Mouse (Mus musculus): Measurements from ENCODE around the gene Gm49776. TPM values are rescaled to one million over a fixed set of nuclear protein-coding genes. Genes with fewer than 3 reads are reported as not detected.

Gm49776 gene
- total RNA-seq, 2 experiments from 2014 or later = not detected

GRCm38 (mm10) chr16:18231451-18231850 is 26.7 kb downstream of the Gm49776 start:
- no peak for DNase-seq
- Histone ChIP-seq H3K27ac (peak overlapping the region; percentile 85), H3K4me3 (no peak overlapping the region)
- no peak for TF ChIP-seq CTCF (IDR thresholded peaks at IDR 0.05)
- intact Hi-C loops (cut with DNase I) = loop anchor here (10.0 kb wide), 1 partner anchor 317 kb away; the partner anchor contains the start of genes Ess2 and Gsc2

DNA sequence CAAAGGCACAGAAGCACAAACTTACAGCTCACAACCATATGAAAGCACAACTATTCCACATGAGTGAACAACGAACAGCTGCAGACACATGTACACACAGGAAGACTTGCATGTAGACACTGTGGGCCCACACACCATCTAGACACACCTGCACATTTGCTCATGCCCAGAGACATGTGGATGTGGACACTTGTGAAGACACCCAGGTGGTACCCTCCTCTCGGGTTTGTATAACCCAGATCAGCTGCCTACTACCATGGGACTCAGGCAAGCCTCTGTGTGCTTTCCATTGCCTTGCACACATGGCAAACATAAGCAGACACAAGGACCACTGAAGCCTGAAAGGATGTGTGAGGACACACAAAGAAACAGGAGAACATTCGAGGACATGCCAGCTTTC is 27.1 kb downstream of the Gm49776 start:
- H3K27ac ChIP-seq = peak overlapping the region; percentile 85
- no peak for DNase-seq
- intact Hi-C loops (cut with DNase I) = loop anchor here (10.0 kb wide), 1 partner anchor 316 kb away; the partner anchor contains the start of genes Ess2 and Gsc2
- H3K4me3 ChIP-seq = no peak overlapping the region; the same call in 1 of the 2 replicates
- no peak for TF ChIP-seq CTCF (IDR thresholded peaks at IDR 0.05)

DNA sequence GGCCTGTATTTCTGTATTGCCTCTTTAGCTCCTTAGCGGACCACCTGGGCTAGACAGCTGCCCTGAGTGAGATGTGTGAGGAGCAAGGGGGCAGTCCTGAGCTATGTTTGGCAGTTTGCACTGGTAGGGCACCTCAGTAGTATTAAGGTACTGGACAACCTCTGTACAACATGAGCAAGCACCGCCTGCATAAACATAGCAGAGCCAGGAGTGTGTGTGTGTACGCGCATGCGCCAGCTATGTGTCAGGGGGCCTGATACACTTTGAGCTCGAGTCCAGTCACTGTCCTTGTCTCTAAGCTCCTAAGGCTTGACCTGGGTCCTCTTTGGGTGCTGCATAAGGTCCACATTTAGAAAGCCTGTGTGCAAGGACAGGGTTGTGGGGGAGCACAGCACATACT is 27.5 kb downstream of the Gm49776 start:
- intact Hi-C loops (cut with DNase I) = loop anchor here (10.0 kb wide), 1 partner anchor 316 kb away; the partner anchor contains the start of genes Ess2 and Gsc2
- Histone ChIP-seq H3K27ac (peak overlapping the region; percentile 85), H3K4me3 (peak overlapping the region; percentile 58)
- no peak for DNase-seq
- TF ChIP-seq CTCF (IDR thresholded peaks at IDR 0.05) = no peak

DNA sequence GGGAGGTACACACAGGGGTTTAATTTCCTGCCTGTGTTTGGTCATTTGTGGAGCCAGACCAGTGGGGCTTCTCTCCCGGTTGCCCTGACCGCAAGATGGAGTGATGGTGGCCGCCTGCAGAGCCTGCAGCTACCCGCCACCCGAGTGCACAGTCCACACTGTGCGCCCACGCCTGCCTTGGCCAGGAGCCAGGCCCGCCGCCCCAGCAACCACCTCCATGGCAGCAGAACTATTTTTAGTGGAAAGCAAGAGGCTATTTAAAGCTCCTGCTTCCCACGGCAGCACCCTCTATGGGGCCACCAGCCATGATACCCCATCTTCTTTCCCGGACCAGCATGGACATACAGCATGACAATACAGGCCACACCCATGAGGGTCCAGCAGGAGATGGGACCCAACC is 28.5 kb downstream of the Gm49776 start:
- H3K4me3 ChIP-seq = peak overlapping the region; percentile 58
- TF ChIP-seq CTCF (IDR thresholded peaks at IDR 0.05) = no peak
- peak; percentile 80 for DNase-seq
- intact Hi-C loops (cut with DNase I) = loop anchor here (10.0 kb wide), 1 partner anchor 315 kb away; the partner anchor contains the start of genes Ess2 and Gsc2
- peak overlapping the region; percentile 85 for H3K27ac ChIP-seq

DNA sequence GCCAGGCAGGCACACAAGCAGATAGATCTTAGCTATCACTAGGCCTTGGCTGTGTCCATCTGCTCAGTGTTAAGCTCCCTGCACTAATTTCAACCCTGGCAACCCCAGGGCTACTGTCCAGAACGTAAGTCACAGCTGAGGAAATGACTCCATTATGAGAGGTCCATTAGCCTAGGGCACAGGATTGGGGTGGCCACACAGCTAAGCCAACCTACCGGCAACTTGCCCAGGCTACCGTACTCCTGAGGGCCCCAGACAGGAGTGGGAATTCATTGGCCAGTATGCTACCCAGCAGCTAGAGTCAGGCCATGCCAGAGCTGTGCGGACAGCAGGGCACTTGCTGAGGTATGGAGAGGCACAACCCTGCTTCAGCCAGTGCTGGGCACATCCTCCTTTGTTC is 29.3 kb downstream of the Gm49776 start:
- peak; percentile 62 for DNase-seq
- no peak for TF ChIP-seq CTCF (IDR thresholded peaks at IDR 0.05)
- peak overlapping the region; percentile 58 for H3K4me3 ChIP-seq
- H3K27ac ChIP-seq = peak overlapping the region; percentile 85
- intact Hi-C loops (cut with DNase I) = no loop called here

DNA sequence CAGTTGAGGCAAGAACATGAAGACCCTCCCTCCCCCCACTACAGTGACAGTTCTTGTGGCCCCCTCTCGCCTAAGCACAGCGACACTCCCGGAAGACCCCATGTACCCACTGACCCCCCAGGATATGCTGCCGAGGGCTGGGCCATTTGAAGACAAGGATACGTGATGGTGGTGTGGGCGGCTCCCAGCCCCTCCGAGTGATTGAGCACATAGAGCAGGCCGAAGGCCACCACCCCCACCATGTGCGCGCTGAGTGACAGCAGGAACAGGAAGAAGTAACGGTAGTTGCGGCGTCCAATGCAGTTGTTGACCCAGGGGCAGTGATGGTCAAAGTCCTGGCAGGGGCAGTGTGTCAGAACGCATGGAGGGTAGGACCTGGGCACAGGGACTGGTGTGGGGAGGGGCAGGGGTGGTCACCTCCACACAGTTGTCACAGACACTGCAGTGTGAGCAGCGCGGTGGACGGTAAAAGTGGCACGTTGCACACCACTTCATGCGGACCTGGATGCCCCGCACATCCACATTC is 30.2 kb downstream of the Gm49776 start:
- TF ChIP-seq CTCF (IDR thresholded peaks at IDR 0.05) = no peak
- DNase-seq = no peak
- intact Hi-C loops (cut with DNase I) = no loop called here
- H3K4me3 ChIP-seq = no peak overlapping the region
- H3K27ac ChIP-seq = peak overlapping the region; percentile 85; the same call in 1 of the 2 replicates

DNA sequence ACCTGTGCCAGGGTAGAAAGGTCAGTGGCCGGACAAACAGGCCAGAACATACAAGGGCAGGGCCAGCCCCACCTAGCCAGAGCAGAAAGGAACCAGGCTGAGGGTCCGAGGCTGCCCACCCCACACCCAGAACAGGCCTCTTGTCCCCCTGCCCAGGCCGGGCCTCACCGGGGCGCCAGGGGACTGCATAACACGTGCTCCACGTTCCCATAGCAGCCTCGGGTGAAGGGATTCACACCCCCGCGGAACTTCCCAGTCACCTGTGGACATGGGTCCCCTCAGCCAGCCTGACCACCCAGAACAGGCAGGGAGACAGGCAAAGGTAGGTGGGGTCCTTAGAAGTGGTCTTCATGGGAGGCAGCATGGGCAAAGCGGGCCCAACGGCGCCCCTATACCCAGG is 30.9 kb downstream of the Gm49776 start:
- no peak for DNase-seq
- H3K4me3 ChIP-seq = no peak overlapping the region
- intact Hi-C loops (cut with DNase I) = no loop called here
- H3K27ac ChIP-seq = no peak overlapping the region
- no peak for TF ChIP-seq CTCF (IDR thresholded peaks at IDR 0.05)

- TF ChIP-seq CTCF (IDR thresholded peaks at IDR 0.05) = no peak
- no peak overlapping the region for H3K4me3 ChIP-seq
- peak overlapping the region; percentile 53 for H3K27ac ChIP-seq
- intact Hi-C loops (cut with DNase I) = no loop called here
- DNase-seq = peak; percentile 62
These were observed 35.9 kb downstream of the Gm49776 start for GRCm38 (mm10) chr16:18222188-18222587.

DNA sequence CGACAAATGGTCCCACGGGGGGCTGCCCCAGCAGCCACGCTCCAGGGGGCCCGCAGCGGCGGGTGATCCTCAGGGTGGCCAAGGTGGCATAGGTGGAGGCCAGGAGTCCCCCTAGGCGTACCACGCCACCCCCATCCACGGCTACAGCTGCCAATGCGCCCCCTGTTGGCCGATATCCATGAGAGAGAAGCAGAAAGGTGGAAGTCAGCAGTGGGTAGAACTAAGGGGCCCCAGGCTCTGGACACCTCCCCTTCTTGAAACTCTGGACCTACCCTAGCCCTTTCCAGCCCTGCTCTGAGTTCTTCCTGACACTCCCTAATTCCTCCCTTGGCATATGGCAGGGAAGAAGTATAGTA is 36.6 kb downstream of the Gm49776 start:
- intact Hi-C loops (cut with DNase I) = no loop called here
- no peak overlapping the region for H3K4me3 ChIP-seq
- peak overlapping the region; percentile 31; the same call in 1 of the 2 replicates for H3K27ac ChIP-seq
- TF ChIP-seq CTCF (IDR thresholded peaks at IDR 0.05) = no peak
- no peak for DNase-seq

GRCm38 (mm10) chr16:18220856-18221542 is 37.1 kb downstream of the Gm49776 start:
- intact Hi-C loops (cut with DNase I) = no loop called here
- Histone ChIP-seq H3K27ac (no peak overlapping the region), H3K4me3 (no peak overlapping the region)
- DNase-seq = no peak
- TF ChIP-seq CTCF (IDR thresholded peaks at IDR 0.05) = no peak

GRCm38 (mm10) chr16:18220001-18220400 is 38.1 kb downstream of the Gm49776 start:
- no peak for DNase-seq
- TF ChIP-seq CTCF (IDR thresholded peaks at IDR 0.05) = no peak
- no peak overlapping the region for H3K27ac ChIP-seq
- intact Hi-C loops (cut with DNase I) = no loop called here
- no peak overlapping the region for H3K4me3 ChIP-seq

- no peak overlapping the region for H3K27ac ChIP-seq
- no peak for DNase-seq
- no peak for TF ChIP-seq CTCF (IDR thresholded peaks at IDR 0.05)
- intact Hi-C loops (cut with DNase I) = no loop called here
- no peak overlapping the region for H3K4me3 ChIP-seq
These were observed 39.5 kb downstream of the Gm49776 start for GRCm38 (mm10) chr16:18218580-18218996.

- DNase-seq = no peak
- H3K27ac ChIP-seq = no peak within 1 kb of the TSS
- no peak within 1 kb of the TSS for H3K4me3 ChIP-seq
- no peak for TF ChIP-seq CTCF (IDR thresholded peaks at IDR 0.05)
- intact Hi-C loops (cut with DNase I) = no loop called here
These were observed 40.5 kb downstream of the Gm49776 start, which contains the start of gene Ccdc188 for GRCm38 (mm10) chr16:18217579-18217978. Gene Ccdc188 (plus strand): TSS chr16:18217879.
